Mouse (Mus musculus) testis, adult 2 months (tissue): ENCODE measurements around the gene Uqcrc2.

ENCODE experiments used
- CTCF ChIP-seq: fragments of 200-500 bp; IDR thresholded peaks from 2 replicates; pipeline ENCODE4 v1.5.1; 2012; ENCODE audit warnings: low read depth, mild to moderate bottlenecking, inconsistent platforms, low read length, moderate library complexity; ENCODE audit not compliant: control insufficient read depth, insufficient read depth, insufficient replicate concordance
- POLR2A ChIP-seq: fragments of 200-500 bp; IDR thresholded peaks from 2 replicates; pipeline ENCODE4 v1.6.1; 2012; ENCODE audit warnings: low read depth, mild to moderate bottlenecking, inconsistent platforms, low read length, moderate library complexity; ENCODE audit not compliant: control insufficient read depth

DNA sequence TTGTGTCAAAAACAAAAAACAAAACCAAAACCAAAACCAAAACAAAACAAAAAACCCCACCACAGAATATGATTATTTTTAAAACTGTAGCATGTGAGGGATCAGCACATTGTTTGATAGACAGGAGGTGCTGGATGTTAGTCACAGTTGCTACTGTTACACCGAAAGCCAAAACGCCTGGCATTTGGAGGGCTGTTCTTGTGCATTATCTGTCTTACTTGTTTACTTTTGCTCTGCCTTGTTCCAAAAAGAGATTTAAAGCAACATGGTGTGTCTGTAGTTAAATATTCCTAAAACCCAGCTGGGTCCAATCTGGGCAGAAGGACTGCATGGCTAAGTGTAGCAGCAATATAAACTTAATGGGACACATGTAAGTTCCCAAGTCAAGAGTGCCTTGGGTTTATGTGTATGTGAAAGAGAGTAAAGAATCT lies 49.8 kb downstream of the Uqcrc2 start:
- TF ChIP-seq CTCF: no peak
- no peak for TF ChIP-seq POLR2A
